Mouse (Mus musculus) layer of hippocampus, adult 9-10 months (tissue): Measurements from ENCODE around the gene Fstl1.
A peak's percentile ranks its signal among the peaks of the same experiment; 100 is the strongest.

Source experiments
- DNase-seq: peaks from one replicate; pipeline ENCODE4 v3.0.0; 2022; ENCODE audit warnings: low spot score

The Fstl1 gene

DNA sequence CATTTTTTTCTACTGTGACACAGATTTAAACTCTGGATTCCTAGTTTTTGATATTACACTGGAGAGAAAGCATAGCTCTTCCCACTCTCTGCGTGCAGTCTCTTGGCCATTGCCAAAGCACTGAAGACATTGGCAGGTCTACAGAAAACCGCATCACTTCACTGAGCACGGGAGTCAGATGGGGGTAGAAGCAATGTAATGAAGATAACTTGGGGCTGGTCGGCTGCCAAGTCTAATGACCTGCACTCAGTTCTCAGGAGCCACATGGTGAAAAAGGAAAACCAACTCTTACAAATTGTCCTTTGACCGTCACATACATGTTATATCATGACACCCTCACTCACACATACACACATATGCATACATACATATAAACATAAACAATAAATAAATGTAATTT is 47.3 kb downstream of the Fstl1 start:
- no peak for DNase-seq

GRCm38 (mm10) chr16:37824778-37825505 is 48.3 kb downstream of the Fstl1 start:
- no peak for DNase-seq

- no peak for DNase-seq
Observed at GRCm38 (mm10) chr16:37826286-37826685, 49.6 kb downstream of the Fstl1 start.

DNA sequence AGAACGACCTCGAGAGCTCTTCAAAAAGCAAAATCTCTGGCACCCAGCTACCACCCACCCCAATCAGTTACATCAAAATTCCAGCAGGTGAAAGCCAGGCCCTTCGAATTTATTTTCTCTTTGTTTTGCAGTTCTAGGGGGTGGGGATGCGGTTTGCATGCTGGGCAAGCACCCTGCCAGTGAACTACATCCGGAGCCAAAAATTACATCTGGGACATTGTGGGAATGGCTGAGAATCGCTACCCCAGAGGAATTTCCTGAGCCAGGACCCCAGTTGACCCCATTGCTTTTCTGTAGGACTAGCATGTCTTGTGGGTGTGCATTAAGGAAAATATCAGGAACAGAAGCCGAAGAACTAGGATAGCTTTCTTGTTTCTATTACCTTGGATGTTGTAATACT is 54.4 kb downstream of the Fstl1 start:
- no peak for DNase-seq

DNA sequence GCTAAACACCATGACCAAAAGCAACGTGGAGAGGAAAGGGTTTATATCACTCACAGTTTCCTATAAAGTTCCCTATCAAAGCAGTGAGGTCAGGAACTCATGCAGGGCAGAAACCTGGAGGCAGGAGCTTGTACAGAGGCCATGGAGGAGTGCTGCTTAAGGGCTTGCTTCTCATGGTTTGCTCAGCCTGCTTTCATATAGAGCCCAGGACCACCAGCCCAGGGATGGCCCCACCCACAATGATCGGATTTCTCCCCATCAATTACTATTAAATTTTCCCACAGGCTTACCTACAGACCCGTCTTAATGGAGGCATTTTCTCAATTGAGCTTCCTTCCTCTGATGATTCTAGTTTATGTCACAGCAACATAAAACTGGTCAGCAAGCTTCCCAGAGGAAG is 60.9 kb downstream of the Fstl1 start:
- no peak for DNase-seq

DNA sequence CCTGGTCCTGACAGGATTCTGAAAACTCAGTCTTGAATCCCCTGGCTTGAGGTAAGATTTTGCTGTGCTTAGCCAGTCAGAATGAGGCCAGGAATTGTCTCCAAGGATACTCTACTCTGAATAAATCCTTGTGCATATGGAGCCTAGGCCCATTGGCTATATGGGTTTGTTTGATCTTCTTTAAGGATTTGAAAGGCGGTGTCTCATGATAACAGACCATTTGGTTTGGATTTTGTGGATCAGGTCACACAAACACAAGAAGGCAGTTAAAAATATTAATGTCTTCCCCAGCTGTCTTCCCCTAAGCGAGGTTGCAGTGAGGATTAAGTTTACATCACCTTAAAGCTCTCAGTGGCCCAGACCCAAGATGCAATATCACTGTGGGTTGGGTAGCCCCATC is 65.8 kb downstream of the Fstl1 start:
- no peak for DNase-seq

DNA sequence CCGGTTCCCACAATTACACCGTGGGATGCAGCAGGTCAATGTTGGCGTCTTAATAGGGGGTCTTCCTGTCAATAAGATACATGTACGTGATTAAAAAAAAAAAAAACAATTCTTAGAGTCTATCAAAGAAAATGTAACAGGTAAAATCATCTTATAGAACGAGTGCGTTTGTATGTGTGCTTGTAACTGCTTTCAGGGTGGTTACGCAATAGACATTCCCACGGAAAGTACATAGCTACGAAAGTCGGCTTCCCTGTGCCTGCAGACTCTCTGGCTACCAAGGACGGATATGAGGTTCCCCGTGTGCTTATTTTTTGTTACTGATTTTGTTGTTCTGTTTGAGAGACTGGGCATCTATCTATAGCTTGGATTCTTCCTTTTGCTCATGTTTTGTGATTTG is 67.1 kb downstream of the Fstl1 start:
- DNase-seq: no peak

DNA sequence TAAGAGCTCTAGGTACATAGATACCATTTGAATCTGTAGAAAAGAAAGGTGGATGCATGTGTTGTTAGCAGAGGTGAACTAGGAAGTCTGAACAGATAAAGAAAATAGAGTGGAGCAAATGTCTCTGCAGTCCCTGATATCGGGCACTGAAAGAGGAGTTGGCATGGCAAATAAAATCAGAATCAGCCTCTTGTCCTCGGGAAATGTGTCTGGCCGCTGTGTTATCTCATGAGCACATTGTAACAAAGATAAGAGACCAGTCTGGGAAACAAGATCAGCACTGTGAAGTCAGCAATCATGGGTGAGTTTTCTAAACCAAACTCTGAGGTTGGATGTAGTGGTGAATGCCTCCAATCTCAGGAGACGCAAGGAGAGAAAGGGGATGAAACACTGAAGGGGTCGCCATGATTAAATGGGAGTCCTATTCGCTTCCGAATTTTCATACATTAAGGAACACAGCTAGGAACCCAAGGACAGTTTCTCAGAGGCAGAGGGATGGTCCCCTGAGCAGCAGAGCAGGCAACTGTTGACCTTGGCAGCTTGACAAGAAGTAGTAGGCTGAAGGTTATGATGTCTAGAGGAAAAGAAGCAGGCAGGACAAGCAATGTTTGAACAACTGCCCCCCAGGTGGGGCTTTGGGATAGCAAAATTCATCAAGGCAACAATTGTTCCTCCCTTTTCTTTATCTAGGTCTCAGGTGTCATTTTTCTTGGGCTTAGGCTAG is 68.7 kb downstream of the Fstl1 start:
- no peak for DNase-seq

GRCm38 (mm10) chr16:37847081-37847480 is 70.4 kb downstream of the Fstl1 start:
- no peak for DNase-seq

- DNase-seq: no peak
Observed at GRCm38 (mm10) chr16:37851366-37851765, 74.7 kb downstream of the Fstl1 start.

- no peak for DNase-seq
Observed at GRCm38 (mm10) chr16:37853279-37853678, 76.6 kb downstream of the Fstl1 start.

DNA sequence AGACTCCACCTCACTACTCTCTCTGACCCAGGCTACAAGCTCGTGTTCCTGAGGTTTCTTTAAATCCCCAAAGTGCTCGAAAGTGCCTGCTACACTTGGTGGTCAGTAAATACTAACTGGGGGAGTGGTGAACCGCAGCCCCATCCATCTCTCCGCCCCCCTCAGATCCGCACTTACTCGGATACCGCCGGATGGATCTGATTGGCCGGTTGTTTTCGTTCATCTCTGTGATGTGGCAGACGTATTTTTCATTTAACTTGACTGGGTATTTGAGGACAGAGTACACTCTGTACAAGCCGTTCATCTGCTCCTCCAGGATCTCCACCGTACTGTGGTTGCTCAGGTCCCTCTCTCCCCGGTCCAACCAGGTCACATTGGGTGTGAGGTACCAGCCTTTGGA is 77.4 kb downstream of the Fstl1 start:
- no peak for DNase-seq

DNA sequence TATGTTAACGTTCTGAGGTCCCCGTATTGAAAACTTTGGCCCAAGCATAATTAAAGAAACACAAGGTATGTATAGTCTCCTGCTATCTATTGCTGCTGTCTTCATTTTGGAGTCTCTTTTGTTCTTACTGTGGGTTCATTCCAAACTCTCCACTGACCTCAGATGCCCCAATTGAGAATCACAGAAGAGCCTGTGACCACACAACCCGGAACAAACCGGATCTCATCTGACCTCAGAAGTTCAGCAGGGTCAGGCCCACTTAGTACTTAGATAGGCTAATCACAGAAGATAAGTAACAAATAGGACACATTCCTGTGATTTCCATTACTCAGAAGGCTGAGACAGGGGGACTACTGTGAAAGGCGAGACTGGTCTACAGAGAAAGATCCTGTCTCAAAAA is 77.9 kb downstream of the Fstl1 start:
- DNase-seq: no peak

DNA sequence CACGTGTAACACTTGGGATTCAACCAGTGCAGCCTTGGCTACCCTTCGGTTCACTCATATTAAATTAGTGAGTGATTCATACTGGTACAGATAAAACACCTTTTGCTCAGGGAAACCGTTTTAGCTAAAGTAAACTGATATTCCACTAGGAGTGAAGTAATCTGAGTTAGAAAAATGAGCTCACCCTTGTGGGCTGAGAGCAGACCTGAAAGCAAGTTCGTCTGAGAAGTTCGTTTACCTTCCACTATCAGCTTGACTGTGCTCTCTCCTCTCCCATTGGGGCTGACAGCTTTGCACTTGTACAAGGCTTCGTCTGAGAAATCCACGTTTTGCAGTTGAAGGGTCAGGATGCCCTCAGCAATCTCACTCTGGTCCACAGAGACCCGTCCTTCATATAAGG is 78.9 kb downstream of the Fstl1 start:
- DNase-seq: no peak

- DNase-seq: no peak
Observed at GRCm38 (mm10) chr16:37856327-37856726, 79.7 kb downstream of the Fstl1 start.

- no peak for DNase-seq
Observed at GRCm38 (mm10) chr16:37857495-37857894, 80.8 kb downstream of the Fstl1 start.

DNA sequence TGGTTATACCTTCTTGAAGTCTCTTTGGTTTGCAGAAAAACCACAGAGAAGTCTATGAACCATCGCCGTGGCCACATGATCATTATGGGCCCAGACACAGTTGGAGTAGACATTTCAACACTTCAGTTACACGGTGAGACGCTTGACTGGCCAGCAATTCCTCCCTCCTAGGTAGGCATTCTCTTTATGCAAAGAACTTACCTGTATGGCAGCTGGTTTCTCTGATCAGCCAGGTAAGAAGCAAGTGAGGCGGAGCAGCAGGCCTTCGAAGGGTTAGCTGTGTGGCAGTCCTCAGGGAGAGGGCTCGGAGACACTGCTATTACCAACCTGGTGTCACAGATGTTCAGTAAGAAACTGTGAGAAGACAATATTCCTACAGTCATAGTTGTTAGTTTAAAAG is 83.5 kb downstream of the Fstl1 start:
- no peak for DNase-seq

DNA sequence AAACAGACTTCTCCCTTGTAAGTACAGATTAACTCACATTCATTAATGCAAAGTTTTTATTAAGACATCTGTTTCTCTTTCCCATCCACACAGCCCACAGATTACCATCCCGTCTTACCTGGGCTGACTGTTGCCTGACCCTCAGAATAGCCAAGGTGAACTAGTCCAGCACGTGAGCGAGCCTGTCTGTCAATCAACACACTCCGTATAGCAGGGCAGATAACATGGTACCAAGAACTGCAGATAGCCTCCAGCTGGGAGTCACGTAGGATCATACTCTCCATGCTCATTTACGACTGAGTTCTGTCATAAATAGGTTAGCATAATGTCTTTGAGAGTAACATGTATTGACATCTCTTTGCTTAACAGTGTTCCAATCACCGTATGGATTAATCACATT is 84.4 kb downstream of the Fstl1 start, which contains the start of gene Gm36028:
Gm36028 (minus strand) TSS at position 118 of the 400 bp plus-strand sequence.
- no peak for DNase-seq

GRCm38 (mm10) chr16:37863876-37864275 is 87.2 kb downstream of the Fstl1 start:
- no peak for DNase-seq

GRCm38 (mm10) chr16:37865841-37866240 is 89.2 kb downstream of the Fstl1 start:
- DNase-seq: no peak

GRCm38 (mm10) chr16:37867791-37868505 is 91.3 kb downstream of the Fstl1 start, which contains the start of gene Lrrc58:
Gene Lrrc58 (plus strand): TSS chr16:37868389.
- DNase-seq: peak; percentile 71

GRCm38 (mm10) chr16:37868506-37869469 is 92.1 kb downstream of the Fstl1 start:
- DNase-seq: no peak
